Mouse (Mus musculus) limb, embryonic 10.5 days (tissue): ENCODE results near the gene Cebpzos. TPM values are rescaled to one million over a fixed set of nuclear protein-coding genes. Genes with fewer than 3 reads are reported as not detected.
A peak's percentile ranks its signal among the peaks of the same experiment; 100 is the strongest.

Experiments used
- DNase-seq: peaks from one replicate; pipeline ENCODE4 v3.0.0-alpha.2; 2017; ENCODE audit warnings: low spot score
- H3K27ac ChIP-seq: fragments of 300-500 bp; sonication (generic); 2 replicates; pipeline ENCODE4 v1.5.1; 2016; ENCODE audit warnings: mild to moderate bottlenecking
- H3K27me3 ChIP-seq: fragments of 300-500 bp; sonication (generic); 2 replicates; pipeline ENCODE4 v1.6.1; 2016; ENCODE audit warnings: low read depth, mild to moderate bottlenecking; ENCODE audit not compliant: poor library complexity, severe bottlenecking
- H3K36me3 ChIP-seq: fragments of 300-500 bp; sonication (generic); 2 replicates; pipeline ENCODE4 v1.6.1; 2016; ENCODE audit warnings: mild to moderate bottlenecking, moderate library complexity
- H3K4me1 ChIP-seq: fragments of 300-500 bp; sonication (generic); 2 replicates; pipeline ENCODE4 v1.6.1; 2016
- H3K4me3 ChIP-seq: fragments of 300-500 bp; sonication (generic); 2 replicates; pipeline ENCODE4 v1.5.1; 2016; ENCODE audit warnings: mild to moderate bottlenecking, moderate library complexity
- H3K9me3 ChIP-seq: fragments of 300-500 bp; sonication (generic); replicated peaks from 2 replicates; pipeline ENCODE4 v1.6.1; 2016; ENCODE audit warnings: mild to moderate bottlenecking
- WGBS: fragments of 180-500 bp; shearing (Covaris S2); methylation state at CpG from one replicate; pipeline ENCODE4 v1.1.7; 2016; 5-methylcytosine and 5-hydroxymethylcytosine counted together
- polyA plus RNA-seq: library from polyadenylated mRNA; unstranded; fragments of >200 nt; fragmentation: Nextera tagmentation; extraction: Ambion mirVana; gene quantifications from 2 replicates; pipeline ENCODE4 v1.2.1, GENCODE M21; 2016

The Cebpzos gene
- polyA plus RNA-seq, 1 experiment from 2014 or later: 91.3 TPM

- DNase-seq: no peak
- Histone ChIP-seq H3K9me3 (no peaks in the 10 kb centered on the region), H3K4me1 (no peaks in the 10 kb centered on the region), H3K27me3 (no peaks in the 10 kb centered on the region), H3K27ac (no peak overlapping the region), H3K4me3 (no peak overlapping the region), H3K36me3 (no peaks in the 10 kb centered on the region)
- 81% methylated on average over 2 of the region's 2 CpGs for WGBS
Observed at GRCm38 (mm10) chr17:78909374-78909773, 6.9 kb upstream of the Cebpzos start.

GRCm38 (mm10) chr17:78912861-78913281 is 3.4 kb upstream of the Cebpzos start:
- Histone ChIP-seq H3K27me3 (no peaks in the 10 kb centered on the region), H3K4me1 (peaks cover 16% of the 10 kb centered on the region), H3K4me3 (peak overlapping the region; percentile 43), H3K36me3 (peaks cover 2% of the 10 kb centered on the region; the same call in 1 of the 2 replicates), H3K27ac (no peak overlapping the region; the same call in 1 of the 2 replicates), H3K9me3 (no peaks in the 10 kb centered on the region)
- no peak for DNase-seq
- WGBS: 25% methylated on average over 6 of the region's 6 CpGs

DNA sequence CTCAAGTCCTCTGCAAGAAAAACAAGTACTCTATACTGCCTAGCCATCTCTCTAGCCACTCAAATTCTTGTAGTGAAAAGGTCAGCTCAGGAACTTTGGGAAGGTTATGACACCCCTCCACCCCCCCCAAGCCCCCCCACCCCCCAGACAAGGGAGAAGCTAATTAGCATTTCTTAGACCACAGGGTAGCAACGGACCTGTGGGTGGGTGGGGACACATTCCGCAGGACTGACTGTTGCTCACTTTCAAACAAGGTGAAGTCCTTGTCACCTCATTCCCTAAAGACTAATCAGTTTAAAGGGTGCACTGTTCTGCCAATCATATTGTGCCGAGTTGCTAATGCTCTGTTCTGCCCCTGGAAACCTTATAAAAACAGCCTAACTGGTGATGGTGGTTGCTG is 2.4 kb upstream of the Cebpzos start:
- WGBS: 75% methylated on average over 3 of the region's 3 CpGs
- H3K4me1 ChIP-seq: peaks cover 16% of the 10 kb centered on the region
- H3K9me3 ChIP-seq: no peaks in the 10 kb centered on the region
- no peak overlapping the region for H3K27ac ChIP-seq
- peaks cover 12% of the 10 kb centered on the region for H3K36me3 ChIP-seq
- DNase-seq: no peak
- H3K4me3 ChIP-seq: no peak overlapping the region
- no peaks in the 10 kb centered on the region for H3K27me3 ChIP-seq

- Histone ChIP-seq H3K4me3 (peak overlapping the region; percentile 64), H3K9me3 (no peaks in the 10 kb centered on the region), H3K36me3 (peaks cover 30% of the 10 kb centered on the region), H3K27ac (peak overlapping the region; percentile 84), H3K27me3 (no peaks in the 10 kb centered on the region), H3K4me1 (peaks cover 16% of the 10 kb centered on the region)
- no peak for DNase-seq
- 53% methylated on average over 6 of the region's 6 CpGs for WGBS
Observed at GRCm38 (mm10) chr17:78915772-78916171, 528 bp upstream of the Cebpzos start.

- Histone ChIP-seq H3K4me1 (peaks cover 16% of the 10 kb centered on the region), H3K27ac (peak overlapping the region; percentile 84), H3K9me3 (no peaks in the 10 kb centered on the region), H3K36me3 (peaks cover 42% of the 10 kb centered on the region), H3K4me3 (peak overlapping the region; percentile 64), H3K27me3 (no peaks in the 10 kb centered on the region)
- 4% methylated on average over 11 of the region's 11 CpGs for WGBS
- no peak for DNase-seq
Observed at GRCm38 (mm10) chr17:78916899-78917298, 599 bp downstream of the Cebpzos start.

DNA sequence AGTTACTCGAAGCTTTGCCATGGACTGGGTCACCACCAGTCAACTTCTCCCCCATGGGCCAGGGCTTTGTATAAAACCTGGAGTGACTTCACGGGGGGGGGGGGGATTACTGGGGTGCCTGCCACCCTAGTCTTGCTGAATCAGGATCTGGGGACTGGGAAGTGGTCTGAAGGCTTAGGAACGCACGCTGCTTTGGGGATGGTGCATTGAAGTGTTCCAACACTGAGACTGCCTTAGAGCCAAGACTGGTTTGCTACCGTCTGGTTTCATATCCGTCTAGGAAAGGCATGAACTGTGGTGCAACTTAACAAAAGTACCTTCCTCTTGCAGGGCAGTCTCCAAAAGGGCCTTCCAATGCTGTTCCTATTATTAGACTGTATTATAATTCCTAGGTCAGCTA is 1.4 kb downstream of the Cebpzos start:
- 56% methylated on average over 6 of the region's 6 CpGs for WGBS
- Histone ChIP-seq H3K27me3 (no peaks in the 10 kb centered on the region), H3K9me3 (no peaks in the 10 kb centered on the region), H3K4me1 (peaks cover 16% of the 10 kb centered on the region), H3K36me3 (peaks cover 50% of the 10 kb centered on the region), H3K4me3 (no peak overlapping the region; the same call in 1 of the 2 replicates), H3K27ac (no peak overlapping the region)
- DNase-seq: no peak

DNA sequence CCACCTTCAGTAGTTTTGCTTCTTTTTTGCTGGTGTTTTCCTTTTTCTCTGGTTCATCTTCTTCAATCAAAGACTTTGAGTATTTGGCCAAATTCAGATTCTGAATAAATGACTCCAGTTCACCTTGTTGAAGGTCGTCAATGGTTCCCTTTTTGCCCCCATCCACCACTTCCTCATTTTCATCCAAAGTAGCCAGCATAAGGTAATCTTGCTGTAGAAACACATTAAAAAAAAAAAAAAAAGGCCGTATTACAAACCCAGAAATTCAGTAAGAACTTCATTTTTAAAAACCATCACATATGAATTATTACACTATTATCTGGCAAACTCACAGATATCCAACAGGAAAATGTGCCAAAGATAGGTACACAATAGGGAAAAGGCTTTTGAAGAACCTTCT is 19.6 kb downstream of the Cebpzos start:
- no peaks in the 10 kb centered on the region for H3K9me3 ChIP-seq
- H3K4me1 ChIP-seq: peaks cover 11% of the 10 kb centered on the region
- 88% methylated on average over 2 of the region's 2 CpGs for WGBS
- DNase-seq: no peak
- H3K27me3 ChIP-seq: no peaks in the 10 kb centered on the region
- peak overlapping the region; percentile 77 for H3K4me3 ChIP-seq
- no peak overlapping the region for H3K27ac ChIP-seq
- peaks cover 50% of the 10 kb centered on the region for H3K36me3 ChIP-seq

GRCm38 (mm10) chr17:78936466-78937228 is 20.3 kb downstream of the Cebpzos start, which contains the start of the genes Cebpz and Ndufaf7:
Gene Cebpz (minus strand): TSS chr17:78937066.
Gene Ndufaf7 (plus strand): TSS chr17:78937136.
- H3K4me3 ChIP-seq: peak within 1 kb of the TSS; percentile 77

GRCm38 (mm10) chr17:78937229-78937853 is 21.0 kb downstream of the Cebpzos start:
- Histone ChIP-seq H3K27ac (peak overlapping the region; percentile 80), H3K4me3 (peak overlapping the region; percentile 77), H3K4me1 (peaks cover 11% of the 10 kb centered on the region), H3K27me3 (no peaks in the 10 kb centered on the region), H3K9me3 (no peaks in the 10 kb centered on the region), H3K36me3 (peaks cover 46% of the 10 kb centered on the region)
- no peak for DNase-seq
- 11% methylated on average over 26 of the region's 26 CpGs for WGBS

More at GRCm38 (mm10) chr17:78936466-78937228, 20.3 kb downstream of the Cebpzos start, which contains the start of the genes Cebpz and Ndufaf7:
- peak; percentile 97 for DNase-seq
- WGBS: under 1% methylated on average over 45 of the region's 45 CpGs
- Histone ChIP-seq H3K27me3 (no peaks in the 10 kb centered on the region), H3K9me3 (no peaks in the 10 kb centered on the region), H3K4me1 (peaks cover 11% of the 10 kb centered on the region), H3K27ac (peak within 1 kb of the TSS; percentile 80), H3K36me3 (peaks cover 46% of the 10 kb centered on the region)

GRCm38 (mm10) chr17:78938927-78939326 is 22.6 kb downstream of the Cebpzos start:
- H3K36me3 ChIP-seq: peaks cover 41% of the 10 kb centered on the region
- no peaks in the 10 kb centered on the region for H3K27me3 ChIP-seq
- WGBS: 93% methylated on average over 4 of the region's 4 CpGs
- no peak overlapping the region for H3K4me3 ChIP-seq
- no peak for DNase-seq
- H3K4me1 ChIP-seq: peaks cover 11% of the 10 kb centered on the region
- no peak overlapping the region for H3K27ac ChIP-seq
- no peaks in the 10 kb centered on the region for H3K9me3 ChIP-seq

DNA sequence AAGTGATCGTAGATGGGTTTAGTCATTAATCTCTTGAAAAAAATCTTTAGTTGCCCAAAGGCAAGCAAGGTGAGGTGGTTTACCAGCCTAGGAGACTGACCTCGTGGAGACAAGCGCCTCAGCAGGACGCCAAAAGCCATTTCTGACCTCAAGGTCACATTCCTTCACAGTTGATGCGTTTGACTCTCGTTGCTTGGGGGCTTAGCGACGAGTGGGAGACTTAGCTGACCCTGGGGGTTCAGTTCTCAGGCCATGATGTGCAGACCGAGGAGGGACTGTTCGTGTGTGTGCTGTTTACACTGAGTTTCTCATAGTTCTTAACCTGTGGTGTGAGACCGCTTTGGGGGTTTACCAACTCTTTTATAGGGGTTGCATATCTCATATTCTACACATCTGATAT is 26.3 kb downstream of the Cebpzos start:
- Histone ChIP-seq H3K36me3 (peaks cover 45% of the 10 kb centered on the region), H3K4me3 (no peak overlapping the region), H3K27ac (no peak overlapping the region), H3K9me3 (no peaks in the 10 kb centered on the region), H3K27me3 (no peaks in the 10 kb centered on the region), H3K4me1 (peaks cover 3% of the 10 kb centered on the region)
- 65% methylated on average over 11 of the region's 11 CpGs for WGBS
- DNase-seq: no peak

DNA sequence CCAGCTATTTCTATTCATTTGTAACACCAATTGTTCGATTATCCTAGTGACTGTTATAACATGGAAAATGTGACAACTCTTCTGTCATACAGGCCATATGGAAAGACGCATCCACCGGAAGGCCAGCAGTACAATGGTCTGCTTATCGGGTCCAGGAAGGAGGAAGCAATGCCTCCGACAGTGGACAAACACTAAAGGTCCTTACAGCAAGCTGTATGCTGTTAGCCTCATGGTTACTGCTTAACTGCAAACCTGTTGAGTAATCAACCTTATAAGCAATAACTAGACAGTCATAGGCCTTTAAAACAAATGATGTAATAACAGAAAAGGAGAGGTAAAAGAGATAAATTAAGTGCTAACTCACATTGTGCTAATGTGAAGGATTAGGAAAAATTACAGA is 34.9 kb downstream of the Cebpzos start:
- H3K4me3 ChIP-seq: no peak overlapping the region
- no peak for DNase-seq
- H3K27me3 ChIP-seq: no peaks in the 10 kb centered on the region
- 93% methylated on average over 5 of the region's 5 CpGs for WGBS
- H3K36me3 ChIP-seq: peaks cover 92% of the 10 kb centered on the region
- H3K4me1 ChIP-seq: no peaks in the 10 kb centered on the region
- no peak overlapping the region for H3K27ac ChIP-seq
- H3K9me3 ChIP-seq: no peaks in the 10 kb centered on the region

DNA sequence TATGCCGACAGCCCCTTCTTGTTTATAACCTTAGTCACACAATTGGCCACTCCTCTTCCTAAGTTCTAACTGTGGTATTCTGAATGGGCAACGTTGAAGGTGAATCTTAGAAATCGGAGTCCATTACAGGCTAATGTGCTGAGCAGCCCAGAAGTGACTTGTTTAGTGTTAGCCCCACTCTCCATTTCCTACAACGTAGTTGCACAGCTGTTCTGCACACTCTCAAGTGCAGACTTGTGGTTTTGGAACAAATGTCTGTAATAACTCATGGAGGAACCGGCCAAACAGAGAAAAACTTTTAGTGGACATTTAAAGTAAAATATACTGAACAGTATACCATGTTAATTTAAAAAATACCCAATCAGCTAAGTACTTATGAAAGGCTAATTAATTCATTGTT is 35.8 kb downstream of the Cebpzos start:
- Histone ChIP-seq H3K36me3 (peaks cover 93% of the 10 kb centered on the region), H3K27ac (no peak overlapping the region), H3K9me3 (no peaks in the 10 kb centered on the region), H3K4me1 (no peaks in the 10 kb centered on the region), H3K4me3 (no peak overlapping the region), H3K27me3 (no peaks in the 10 kb centered on the region)
- DNase-seq: no peak
- 92% methylated on average over 5 of the region's 5 CpGs for WGBS
